In the genomic region with DNA sequence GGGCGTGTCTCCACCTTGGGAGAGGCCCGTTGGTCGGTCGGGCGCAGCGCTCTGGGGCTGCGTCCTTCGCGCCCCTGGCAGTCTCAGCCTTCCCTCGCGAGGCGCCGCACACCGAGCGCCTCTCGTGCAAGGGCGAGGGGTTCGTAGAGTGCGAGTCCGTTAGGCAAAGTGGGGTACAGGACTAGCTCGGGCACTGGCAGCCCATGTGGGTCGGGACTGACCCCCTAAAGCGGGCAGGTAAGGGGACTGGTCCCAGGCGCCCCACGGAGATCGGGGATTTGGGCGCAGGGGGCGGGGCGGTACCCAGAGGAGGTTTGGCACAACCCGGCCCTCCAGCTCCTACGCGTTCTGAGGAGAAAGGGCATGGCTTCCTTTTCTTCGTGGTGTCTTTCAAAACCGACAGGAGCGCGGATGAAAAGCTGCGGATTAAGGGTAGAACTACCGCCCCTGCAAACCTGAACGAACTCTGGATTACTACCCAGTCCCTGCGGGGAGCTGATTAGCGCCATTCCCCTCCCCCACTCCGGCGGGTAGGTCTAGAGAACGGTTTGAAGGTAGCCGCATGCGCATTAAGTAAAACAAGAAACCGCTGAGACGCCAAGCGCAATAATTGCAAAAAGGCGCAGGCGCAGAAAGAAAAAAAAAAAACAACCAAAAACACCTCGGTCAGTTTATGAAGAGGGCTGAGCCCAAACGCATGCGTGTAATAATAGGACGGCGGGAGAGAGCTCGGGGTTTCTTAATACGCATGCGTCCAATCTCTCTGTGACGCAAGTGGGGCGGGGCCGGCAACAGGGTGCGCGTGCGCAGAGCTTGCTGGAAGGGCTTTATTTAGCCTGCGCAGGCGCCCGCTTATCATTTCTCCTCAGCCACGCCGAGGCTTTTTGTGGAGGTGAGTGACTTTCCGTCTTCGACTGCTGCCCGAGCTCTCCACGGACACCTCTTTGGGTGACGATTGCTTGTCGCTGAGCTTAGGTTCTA, we compare ENCODE assay signal across 7 mouse cellular contexts. TPM values are rescaled to one million over a fixed set of nuclear protein-coding genes. Genes with fewer than 3 reads are reported as not detected.
DNase-seq lines count a peak whose midpoint lies in the region; ATAC-seq and TF ChIP-seq lines count a peak whose summit lies in the region.

A gene (plus strand): TSS at position 80 of the 981 bp plus-strand sequence.

- no peaks in the 10 kb centered on the region for H3K9me3 ChIP-seq in embryonic facial prominence, embryonic 10.5 days
- H3K9me3 ChIP-seq in intestine, postnatal 0 days (ENCODE audit: control insufficient read depth) = no peaks in the 10 kb centered on the region
- H3K9me3 ChIP-seq in midbrain, embryonic 12.5 days = no peaks in the 10 kb centered on the region

- H3K4me1 ChIP-seq in embryonic facial prominence, embryonic 10.5 days = peaks cover 32% of the 10 kb centered on the region
- H3K4me1 ChIP-seq in intestine, postnatal 0 days (replicated peaks; ENCODE audit: control insufficient read depth, insufficient read depth, low read length) = 0 out of 2 replicates have a peak, but pooled peaks cover 2% of the 10 kb centered on the region
- H3K4me1 ChIP-seq in midbrain, embryonic 12.5 days = peaks cover 32% of the 10 kb centered on the region
- H3K4me1 ChIP-seq in small intestine, adult 2 months (ENCODE audit: control insufficient read depth, insufficient read depth, insufficient read length, low read length) = peaks cover 6% of the 10 kb centered on the region; the same call in 1 of the 2 replicates

- peak; percentile 88 for ATAC-seq in intestine, postnatal 0 days
- ATAC-seq in midbrain, embryonic 12.5 days (ENCODE audit: low FRiP score, low read depth) = peak; percentile 92

- peak; percentile 98 for TF ChIP-seq POLR2A in small intestine, adult 2 months (IDR thresholded peaks at IDR 0.05; ENCODE audit: low read depth, low read length)

- intact Hi-C loops in left cerebral cortex, postnatal 4 days (cut with DNase I) = no loop called here

- H3K4me3 ChIP-seq in embryonic facial prominence, embryonic 10.5 days = peak within 1 kb of the TSS; percentile 98
- peak within 1 kb of the TSS; percentile 78 for H3K4me3 ChIP-seq in intestine, postnatal 0 days (ENCODE audit: low read depth, low read length)
- H3K4me3 ChIP-seq in midbrain, embryonic 12.5 days = peak within 1 kb of the TSS; percentile 97
- H3K4me3 ChIP-seq in small intestine, adult 2 months (ENCODE audit: low read depth, low read length) = peak within 1 kb of the TSS; percentile 83

- WGBS in embryonic facial prominence, embryonic 10.5 days = under 1% methylated on average over 76 of the region's 76 CpGs
- under 1% methylated on average over 76 of the region's 76 CpGs for WGBS in intestine, postnatal 0 days
- under 1% methylated on average over 76 of the region's 76 CpGs for WGBS in midbrain, embryonic 12.5 days
- WGBS in small intestine, adult 2 months = under 1% methylated on average over 76 of the region's 76 CpGs

- peaks cover 38% of the 10 kb centered on the region for H3K36me3 ChIP-seq in embryonic facial prominence, embryonic 10.5 days (replicated peaks)
- peaks cover 8% of the 10 kb centered on the region; the same call in 1 of the 2 replicates for H3K36me3 ChIP-seq in intestine, postnatal 0 days (ENCODE audit: control insufficient read depth, insufficient read depth)
- H3K36me3 ChIP-seq in midbrain, embryonic 12.5 days = peaks cover 14% of the 10 kb centered on the region
- peaks cover 12% of the 10 kb centered on the region for H3K36me3 ChIP-seq in small intestine, adult 2 months (ENCODE audit: control insufficient read depth, insufficient read depth, low read length)

- peak within 1 kb of the TSS; percentile 91 for H3K4me2 ChIP-seq in intestine, postnatal 0 days (replicated peaks; ENCODE audit: low read depth)
- peak within 1 kb of the TSS; percentile 92 for H3K4me2 ChIP-seq in midbrain, embryonic 12.5 days (replicated peaks)

- no peak for TF ChIP-seq CTCF in intestine, postnatal 0 days (IDR thresholded peaks at IDR 0.05; ENCODE audit: low read depth)
- no peak for TF ChIP-seq CTCF in small intestine, adult 2 months (IDR thresholded peaks at IDR 0.05; ENCODE audit: extremely low read depth, insufficient read length, insufficient replicate concordance, low read depth, low read length)

- peak; percentile 99 for DNase-seq in adrenal gland, postnatal 10 days
- peak; percentile 98 for DNase-seq in embryonic facial prominence, embryonic 10.5 days (ENCODE audit: low spot score)
- DNase-seq in gonadal fat pad, adult 2 months (ENCODE audit: low read depth) = peak; percentile 94
- DNase-seq in left cerebral cortex, postnatal 4 days = peak; percentile 99

- peaks cover 6% of the 10 kb centered on the region for H3K27me3 ChIP-seq in embryonic facial prominence, embryonic 10.5 days (replicated peaks; ENCODE audit: low read depth, poor library complexity, severe bottlenecking)
- H3K27me3 ChIP-seq in intestine, postnatal 0 days (replicated peaks; ENCODE audit: control insufficient read depth, insufficient read depth, low read length) = no peaks in the 10 kb centered on the region
- peaks cover 17% of the 10 kb centered on the region for H3K27me3 ChIP-seq in midbrain, embryonic 12.5 days
- H3K27me3 ChIP-seq in small intestine, adult 2 months (ENCODE audit: control insufficient read depth, insufficient read depth, low read length) = no peaks in the 10 kb centered on the region

- peak within 1 kb of the TSS; percentile 96 for H3K9ac ChIP-seq in intestine, postnatal 0 days (ENCODE audit: low read depth, low read length)
- H3K9ac ChIP-seq in midbrain, embryonic 12.5 days (replicated peaks) = peak within 1 kb of the TSS; percentile 99

- H3K27ac ChIP-seq in embryonic facial prominence, embryonic 10.5 days (replicated peaks) = peak within 1 kb of the TSS; percentile 100
- peak within 1 kb of the TSS; percentile 98 for H3K27ac ChIP-seq in intestine, postnatal 0 days (ENCODE audit: low read depth, low read length)
- peak within 1 kb of the TSS; percentile 99 for H3K27ac ChIP-seq in midbrain, embryonic 12.5 days (replicated peaks)
- peak within 1 kb of the TSS; percentile 94 for H3K27ac ChIP-seq in small intestine, adult 2 months (ENCODE audit: insufficient read depth, low read depth, low read length)

RNA-seq across cellular contexts. Expression of the gene that starts here (rescaled TPM):
- 100 to 1,000 TPM; 205 to 288 TPM for total RNA-seq in adrenal gland, postnatal 10 days (2021)
- 611 and 614 TPM in 2 replicates for polyA plus RNA-seq in embryonic facial prominence, embryonic 10.5 days (2016; fragmentation: Nextera tagmentation; extraction: Ambion mirVana)
- polyA plus RNA-seq in gonadal fat pad, adult 2 months (2012; rRNA removed) = 74.9 and 113 TPM in 2 replicates
- polyA plus RNA-seq in intestine, postnatal 0 days (2015; fragmentation: Nextera tagmentation; extraction: Ambion mirVana) = 111 and 112 TPM in 2 replicates
- 100 to 1,000 TPM; 508 to 515 TPM for total RNA-seq in left cerebral cortex, postnatal 4 days (2021)
- 699 and 705 TPM in 2 replicates for polyA plus RNA-seq in midbrain, embryonic 12.5 days (2016; fragmentation: Nextera tagmentation; extraction: Ambion mirVana)
- polyA plus RNA-seq in small intestine, adult 2 months (2012; rRNA removed) = 5.9 and 11.5 TPM in 2 replicates

Comparison
In these comparisons a context has a peak if more than half of its experiments do, and no peak if none do; other contexts are left out.
1. Peak in every context shown above with its lines: DNase-seq, ATAC-seq, H3K4me3 ChIP-seq and H3K27ac ChIP-seq.